Mouse (Mus musculus) MEL (cell line): ENCODE results near the gene Plekhj1. TPM values are rescaled to one million over a fixed set of nuclear protein-coding genes. Genes with fewer than 3 reads are reported as not detected.

ENCODE experiments used
- DNase-seq: peaks from one replicate; pipeline ENCODE4 v3.0.0; 2011; ENCODE audit warnings: low read depth, low spot score
- H3K27ac ChIP-seq: 2 replicates; pipeline ENCODE4 v1.5.1; 2012; ENCODE audit warnings: low read depth, mild to moderate bottlenecking, control low read depth, low read length, moderate library complexity; ENCODE audit not compliant: control insufficient read depth
- H3K27me3 ChIP-seq, 2 experiments: fragments of 150-350 bp in 1 of 2; sonication (generic) in 1 of 2; 2 replicates each; pipeline ENCODE4 v1.6.1; 2012; ENCODE audit warnings: low read length in 2 of 2, mild to moderate bottlenecking in 2 of 2, improper control_type of control experiment in 1 of 2, moderate library complexity in 1 of 2; ENCODE audit not compliant: insufficient read depth in 2 of 2, control insufficient read depth in 1 of 2
- H3K36me3 ChIP-seq, 2 experiments: 2 replicates each; pipeline ENCODE4 v1.6.1; 2012 to 2014; ENCODE audit warnings: low read length in 2 of 2, improper control_type of control experiment in 1 of 2, inconsistent platforms in 1 of 2, mild to moderate bottlenecking in 1 of 2; ENCODE audit not compliant: insufficient read depth in 2 of 2, control insufficient read depth in 1 of 2
- H3K4me1 ChIP-seq, 2 experiments: fragments of 150-350 bp in 1 of 2; sonication (generic) in 1 of 2; 2 replicates each; pipeline ENCODE4 v1.6.1; 2012; ENCODE audit warnings: low read length in 2 of 2, improper control_type of control experiment in 1 of 2, mild to moderate bottlenecking in 1 of 2; ENCODE audit not compliant: insufficient read depth in 2 of 2, control insufficient read depth in 1 of 2
- H3K4me3 ChIP-seq, 2 experiments: fragments of 150-350 bp in 1 of 2; sonication (generic) in 1 of 2; 2 replicates each; pipeline ENCODE4 v1.5.1; 2012; ENCODE audit warnings: low read depth in 2 of 2, low read length in 2 of 2, mild to moderate bottlenecking in 2 of 2, moderate library complexity in 2 of 2, control low read depth in 1 of 2, improper control_type of control experiment in 1 of 2; ENCODE audit not compliant: control insufficient read depth in 1 of 2, insufficient read depth in 1 of 2
- H3K79me2 ChIP-seq: 2 replicates; pipeline ENCODE4 v1.6.1; 2012; ENCODE audit warnings: mild to moderate bottlenecking, low read length, moderate library complexity; ENCODE audit not compliant: control insufficient read depth, poor library complexity, insufficient read depth
- H3K9ac ChIP-seq: 2 replicates; pipeline ENCODE4 v1.6.1; 2012; ENCODE audit warnings: low read depth, mild to moderate bottlenecking, control low read depth, low read length, moderate library complexity; ENCODE audit not compliant: control insufficient read depth, poor library complexity, severe bottlenecking
- H3K9me3 ChIP-seq: fragments of 150-350 bp; sonication (generic); replicated peaks from 2 replicates; pipeline ENCODE4 v1.6.1; 2012; ENCODE audit warnings: mild to moderate bottlenecking, low read length, improper control_type of control experiment, moderate library complexity; ENCODE audit not compliant: insufficient read depth
- CHD1 ChIP-seq: IDR thresholded peaks from 2 replicates; pipeline ENCODE4 v1.6.1; 2012; ENCODE audit warnings: low read depth, mild to moderate bottlenecking, inconsistent platforms, low read length, improper control_type of control experiment
- CHD2 ChIP-seq: IDR thresholded peaks from 2 replicates; pipeline ENCODE4 v1.6.1; 2011; ENCODE audit warnings: low read length, improper control_type of control experiment
- CTCF ChIP-seq, 3 experiments: IDR thresholded peaks in 2 of 3; conservative IDR thresholded peaks in 1 of 3; 2 replicates each; pipeline ENCODE4 v1.5.1; 2011 to 2012; ENCODE audit warnings: low read length in 3 of 3, low read depth in 2 of 3, mild to moderate bottlenecking in 2 of 3, improper control_type of control experiment in 1 of 3, inconsistent platforms in 1 of 3, mixed read lengths in 1 of 3, moderate library complexity in 1 of 3; ENCODE audit not compliant: control insufficient read depth in 1 of 3, insufficient read depth in 1 of 3, poor library complexity in 1 of 3, severe bottlenecking in 1 of 3
- E2F4 ChIP-seq: IDR thresholded peaks from 2 replicates; pipeline ENCODE4 v1.6.1; 2011; ENCODE audit warnings: low read depth, low read length, improper control_type of control experiment, borderline replicate concordance
- EP300 ChIP-seq, 2 experiments: IDR thresholded peaks; 2 replicates each; pipeline ENCODE4 v1.6.1; 2011; ENCODE audit warnings: improper control_type of control experiment in 2 of 2, low read length in 2 of 2, low read depth in 1 of 2, mild to moderate bottlenecking in 1 of 2
- ETS1 ChIP-seq: IDR thresholded peaks from 2 replicates; pipeline ENCODE4 v1.6.1; 2012; ENCODE audit warnings: low read depth, mild to moderate bottlenecking, inconsistent platforms, low read length, improper control_type of control experiment, moderate library complexity
- GABPA ChIP-seq: IDR thresholded peaks from 2 replicates; pipeline ENCODE4 v1.6.1; 2012; ENCODE audit warnings: low read depth, mild to moderate bottlenecking, inconsistent platforms, low read length, improper control_type of control experiment, moderate library complexity
- HCFC1 ChIP-seq: IDR thresholded peaks from 2 replicates; pipeline ENCODE4 v1.6.1; 2012; ENCODE audit warnings: low read depth, mild to moderate bottlenecking, inconsistent platforms, low read length, improper control_type of control experiment, moderate library complexity
- MAFK ChIP-seq: IDR thresholded peaks from 2 replicates; pipeline ENCODE4 v1.6.1; 2011; ENCODE audit warnings: low read depth, mild to moderate bottlenecking, low read length, improper control_type of control experiment, borderline replicate concordance
- MAX ChIP-seq: IDR thresholded peaks from 2 replicates; pipeline ENCODE4 v1.6.1; 2011; ENCODE audit warnings: low read length, improper control_type of control experiment
- MAZ ChIP-seq: IDR thresholded peaks from 2 replicates; pipeline ENCODE4 v1.6.1; 2012; ENCODE audit warnings: low read depth, mild to moderate bottlenecking, inconsistent platforms, low read length, improper control_type of control experiment
- MEF2A ChIP-seq: IDR thresholded peaks from 2 replicates; pipeline ENCODE4 v1.6.1; 2014; ENCODE audit warnings: low read depth, mild to moderate bottlenecking, inconsistent platforms, low read length, improper control_type of control experiment; ENCODE audit not compliant: poor library complexity, insufficient replicate concordance, severe bottlenecking; ENCODE audit errors: extremely low read depth
- MXI1 ChIP-seq: IDR thresholded peaks from 2 replicates; pipeline ENCODE4 v1.6.1; 2011; ENCODE audit warnings: mild to moderate bottlenecking, low read depth, low read length, improper control_type of control experiment
- MYB ChIP-seq: IDR thresholded peaks from 2 replicates; pipeline ENCODE4 v1.6.1; 2011; ENCODE audit warnings: mild to moderate bottlenecking, low read depth, low read length, improper control_type of control experiment
- MYC ChIP-seq: IDR thresholded peaks from 2 replicates; pipeline ENCODE4 v1.6.1; 2011; ENCODE audit warnings: low read depth, mild to moderate bottlenecking, low read length, improper control_type of control experiment, moderate library complexity
- NRF1 ChIP-seq: IDR thresholded peaks from 2 replicates; pipeline ENCODE4 v1.6.1; 2014; ENCODE audit warnings: low read depth, mild to moderate bottlenecking, inconsistent platforms, low read length, improper control_type of control experiment, moderate library complexity; ENCODE audit not compliant: poor library complexity, insufficient read depth, severe bottlenecking
- POLR2A ChIP-seq, 2 experiments: IDR thresholded peaks; 2 replicates each; pipeline ENCODE4 v1.6.1; 2011 to 2012; ENCODE audit warnings: low read length in 2 of 2, mild to moderate bottlenecking in 2 of 2, control low read depth in 1 of 2, improper control_type of control experiment in 1 of 2, low read depth in 1 of 2, moderate library complexity in 1 of 2; ENCODE audit not compliant: control insufficient read depth in 1 of 2, insufficient read depth in 1 of 2, poor library complexity in 1 of 2
- POLR2AphosphoS5 ChIP-seq: IDR thresholded peaks from 2 replicates; pipeline ENCODE4 v1.6.1; 2012; ENCODE audit warnings: low read depth, borderline replicate concordance, mild to moderate bottlenecking, inconsistent platforms, low read length, moderate library complexity, mixed read lengths
- RAD21 ChIP-seq: IDR thresholded peaks from 2 replicates; pipeline ENCODE4 v1.6.1; 2011; ENCODE audit warnings: mild to moderate bottlenecking, low read depth, low read length, improper control_type of control experiment
- RCOR1 ChIP-seq: IDR thresholded peaks from 2 replicates; pipeline ENCODE4 v1.6.1; 2012; ENCODE audit warnings: low read depth, mild to moderate bottlenecking, inconsistent platforms, low read length, improper control_type of control experiment
- SIN3A ChIP-seq: IDR thresholded peaks from 2 replicates; pipeline ENCODE4 v1.6.1; 2012; ENCODE audit warnings: low read length, improper control_type of control experiment, inconsistent platforms
- SMC3 ChIP-seq: IDR thresholded peaks from 2 replicates; pipeline ENCODE4 v1.6.1; 2011; ENCODE audit warnings: low read depth, low read length, improper control_type of control experiment
- TAL1 ChIP-seq: IDR thresholded peaks from 2 replicates; pipeline ENCODE4 v1.6.1; 2012; ENCODE audit warnings: mild to moderate bottlenecking, inconsistent platforms, low read length, moderate library complexity, mixed read lengths
- TBP ChIP-seq: IDR thresholded peaks from 2 replicates; pipeline ENCODE4 v1.8.0; 2011; ENCODE audit warnings: low read depth, low read length, improper control_type of control experiment
- TCF12 ChIP-seq: IDR thresholded peaks from 2 replicates; pipeline ENCODE4 v1.6.1; 2014; ENCODE audit warnings: low read depth, mild to moderate bottlenecking, inconsistent platforms, low read length, improper control_type of control experiment, moderate library complexity
- UBTF ChIP-seq: IDR thresholded peaks from 2 replicates; pipeline ENCODE4 v1.6.1; 2012; ENCODE audit warnings: low read depth, mild to moderate bottlenecking, inconsistent platforms, low read length, improper control_type of control experiment, moderate library complexity, borderline replicate concordance; ENCODE audit not compliant: insufficient read depth
- USF2 ChIP-seq, 2 experiments: IDR thresholded peaks; 2 replicates each; pipeline ENCODE4 v1.6.1; 2011 to 2012; ENCODE audit warnings: improper control_type of control experiment in 2 of 2, low read length in 2 of 2, borderline replicate concordance in 1 of 2, inconsistent platforms in 1 of 2, low read depth in 1 of 2, mild to moderate bottlenecking in 1 of 2; ENCODE audit not compliant: insufficient read depth in 1 of 2
- ZC3H11A ChIP-seq: IDR thresholded peaks from 2 replicates; pipeline ENCODE4 v1.6.1; 2012; ENCODE audit warnings: low read depth, mild to moderate bottlenecking, inconsistent platforms, low read length, improper control_type of control experiment
- ZKSCAN1 ChIP-seq: IDR thresholded peaks from 2 replicates; pipeline ENCODE4 v1.6.1; 2012; ENCODE audit warnings: low read depth, mild to moderate bottlenecking, inconsistent platforms, low read length, improper control_type of control experiment, moderate library complexity
- ZMIZ1 ChIP-seq: IDR thresholded peaks from 2 replicates; pipeline ENCODE4 v1.6.1; 2012; ENCODE audit warnings: low read depth, mild to moderate bottlenecking, inconsistent platforms, low read length, improper control_type of control experiment, moderate library complexity
- ZNF384 ChIP-seq: IDR thresholded peaks from 2 replicates; pipeline ENCODE4 v1.6.1; 2012; ENCODE audit warnings: low read depth, mild to moderate bottlenecking, inconsistent platforms, low read length, improper control_type of control experiment
- polyA plus RNA-seq, 2 experiments: library from polyadenylated mRNA; stranded (reverse) in 1 of 2; unstranded in 1 of 2; fragments of >175 nt in 1 of 2; fragments of >200 nt in 1 of 2; gene quantifications; 2 replicates each; pipeline versions ENCODE4 v1.2.1 to v1.2.4; 2012; ENCODE audit warnings: low replicate concordance in 2 of 2, low read depth in 1 of 2; ENCODE audit not compliant: insufficient read length in 2 of 2, insufficient read depth in 1 of 2, missing spikeins in 1 of 2
- total RNA-seq: library from RNA; depleted of rRNA; stranded (reverse); fragments of 300-350 nt; gene quantifications from 2 replicates; pipeline ENCODE4 v1.2.3, GENCODE M21; 2012

Plekhj1 gene
- total and polyA plus RNA-seq, 3 experiments, result 86.9 to 217 TPM; not detected in 1

DNA sequence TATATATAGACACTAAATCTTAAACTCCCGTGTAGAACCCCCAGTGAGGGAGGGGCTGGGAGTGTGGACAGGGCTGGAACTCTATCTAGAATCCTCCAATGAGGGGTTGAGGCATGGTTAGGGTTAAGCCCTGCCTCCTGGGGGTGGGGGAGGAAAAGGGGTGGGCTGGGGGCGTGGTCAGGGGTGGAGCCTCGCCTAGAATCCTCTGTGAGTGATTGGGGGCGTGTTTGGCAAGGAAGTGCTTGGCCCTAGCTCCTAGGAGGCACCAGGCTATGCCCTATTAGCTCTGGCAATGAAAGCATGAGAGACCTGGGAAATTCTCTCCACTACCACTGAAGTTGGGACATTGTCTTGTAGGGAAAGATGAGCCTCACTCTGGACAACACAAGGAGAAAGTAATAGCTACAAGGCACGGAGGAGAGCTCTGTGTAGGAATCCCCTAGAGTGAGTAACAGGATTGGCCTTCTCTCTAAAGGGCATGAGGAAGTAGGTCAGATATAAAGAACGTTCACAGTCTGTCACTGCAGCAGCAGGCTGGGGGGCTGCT is 46.3 kb downstream of the Plekhj1 start (continued):
- TF ChIP-seq POLR2A (IDR thresholded peaks at IDR 0.05; ENCODE audit: control insufficient read depth in 1 of 2, insufficient read depth in 1 of 2, low read depth in 1 of 2, low read length in 2 of 2, poor library complexity in 1 of 2) (peak in 1 of 2 experiments; percentile 49; a peak in 1 of 4 replicates), RAD21 (no peak), MYC (0 out of 2 replicates have a peak, but pooled peaks have one; percentile 34), MAX (no peak), CHD2 (no peak), RCOR1 (no peak), EP300 (IDR thresholded peaks at IDR 0.05; ENCODE audit: low read depth in 1 of 2, low read length in 2 of 2) (no peak)

DNA sequence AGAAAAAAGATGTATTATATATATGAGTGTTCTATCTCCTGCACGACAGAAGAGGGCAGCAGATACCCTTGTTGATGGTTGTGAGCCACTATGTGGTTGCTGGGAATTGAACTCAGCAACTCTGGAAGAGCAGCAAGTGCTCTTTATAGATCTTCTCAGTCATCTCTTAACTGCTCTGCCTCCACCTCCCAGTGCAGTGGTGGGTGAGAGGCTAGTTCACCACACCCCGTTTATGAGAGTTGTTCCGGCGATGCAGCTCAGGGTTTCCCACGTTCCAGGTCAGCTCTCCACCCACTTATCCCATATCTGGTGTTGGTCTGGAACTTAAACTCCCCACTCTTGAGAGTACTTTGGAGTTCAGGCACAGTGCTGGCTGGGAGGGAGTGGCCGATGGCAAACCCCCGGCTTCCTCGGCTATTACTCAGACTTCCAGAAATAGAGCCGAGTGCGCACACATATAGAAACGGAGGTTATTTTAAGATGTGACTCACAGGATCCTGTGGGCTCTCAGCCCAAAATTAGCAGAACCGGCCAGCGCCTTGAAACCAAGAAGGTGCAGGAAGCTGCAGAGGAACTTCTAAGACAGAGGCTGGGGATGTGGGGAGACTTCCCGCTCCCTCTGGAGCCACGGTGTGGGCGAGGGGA is 47.1 kb downstream of the Plekhj1 start:
- peak overlapping the region; percentile 53 for H3K9ac ChIP-seq
- peak overlapping the region; percentile 52 for H3K27ac ChIP-seq
- peaks cover 13% of the 10 kb centered on the region for H3K79me2 ChIP-seq
- peak; percentile 87 for DNase-seq
- peaks cover 0 to 12% of the 10 kb centered on the region in 2 experiments; a peak in 2 of 4 replicates for H3K36me3 ChIP-seq
- no peaks in the 10 kb centered on the region for H3K27me3 ChIP-seq
- H3K4me1 ChIP-seq, result peaks cover 5 to 29% of the 10 kb centered on the region in 2 experiments
- peak overlapping the region; percentile 62 for H3K4me3 ChIP-seq
- no peaks in the 10 kb centered on the region for H3K9me3 ChIP-seq
- TF ChIP-seq USF2 (IDR thresholded peaks at IDR 0.05; ENCODE audit: borderline replicate concordance in 1 of 2, insufficient read depth in 1 of 2, low read depth in 1 of 2, low read length in 2 of 2) (no peak), GABPA (no peak), MAFK (no peak), POLR2AphosphoS5 (no peak), SMC3 (peak; percentile 68), POLR2A (IDR thresholded peaks at IDR 0.05; ENCODE audit: control insufficient read depth in 1 of 2, insufficient read depth in 1 of 2, low read depth in 1 of 2, low read length in 2 of 2, poor library complexity in 1 of 2) (no peak), TCF12 (no peak), EP300 (IDR thresholded peaks at IDR 0.05; ENCODE audit: low read depth in 1 of 2, low read length in 2 of 2) (no peak), MEF2A (peak; percentile 94; the same call in 1 of the 2 replicates), SIN3A (peak; percentile 75; the same call in 1 of the 2 replicates), NRF1 (no peak), CHD1 (0 out of 2 replicates have a peak, but pooled peaks have one; percentile 11), CHD2 (no peak), MXI1 (no peak), CTCF (IDR thresholded peaks at IDR 0.05 in 2 of 3, conservative IDR thresholded peaks at IDR 0.05 in 1 of 3; ENCODE audit: control insufficient read depth in 1 of 3, insufficient read depth in 1 of 3, low read depth in 2 of 3, low read length in 3 of 3, poor library complexity in 1 of 3, severe bottlenecking in 1 of 3) (peak; percentile 51 to 71 (median 53)), ZMIZ1 (no peak), ZC3H11A (peak; percentile 76), RCOR1 (0 out of 2 replicates have a peak, but pooled peaks have one; percentile 11), ZNF384 (0 out of 2 replicates have a peak, but pooled peaks have one; percentile 26), ZKSCAN1 (no peak), MAZ (no peak), RAD21 (peak; percentile 78), MYB (no peak), TAL1 (no peak), TBP (0 out of 2 replicates have a peak, but pooled peaks have one; percentile 40), HCFC1 (no peak), UBTF (no peak), ETS1 (no peak), E2F4 (no peak)
